Comparison of ENCODE assay signal across 1 mouse cellular context in the genomic region with DNA sequence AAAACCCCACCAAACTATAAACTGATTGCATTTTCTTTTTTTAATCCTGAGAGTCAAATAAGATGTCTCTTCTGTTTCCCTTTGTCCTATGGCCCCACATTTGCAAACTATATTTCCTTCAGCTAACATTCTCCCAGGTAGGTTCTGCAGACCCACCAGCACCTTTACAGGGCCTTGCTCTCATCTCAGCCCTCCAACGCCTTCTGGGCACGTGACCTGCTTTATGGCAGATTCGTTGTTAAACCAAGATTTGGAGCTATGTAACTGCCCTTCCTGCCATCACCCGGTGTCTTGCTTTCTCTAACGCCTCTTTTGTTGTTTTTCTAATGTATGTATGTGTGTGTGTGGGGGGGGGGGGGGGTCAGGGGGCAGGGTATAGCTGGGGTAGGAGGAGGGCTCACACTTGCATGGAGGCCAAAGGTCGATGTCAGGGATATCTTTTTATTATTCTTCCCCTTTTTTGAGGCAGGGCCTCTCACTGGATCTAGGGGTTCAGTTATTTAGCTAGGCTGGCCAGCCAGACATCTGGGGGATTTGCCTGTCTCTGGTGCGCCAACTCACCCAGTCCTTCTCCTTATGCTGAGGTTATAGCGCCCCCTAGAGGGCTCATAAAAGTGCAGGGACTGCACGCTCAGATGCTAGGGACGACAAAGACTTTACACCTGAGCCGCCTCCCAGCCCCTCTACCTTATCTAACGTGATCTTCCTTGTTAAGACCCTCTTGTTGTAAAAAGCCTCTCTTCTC.
TF ChIP-seq lines count a peak whose summit lies in the region.

No protein-coding gene starts in this region.

TF ChIP-seq in MEL, 35 proteins besides CTCF, POLR2A, EP300 and RAD21 (continued from another document):
- TF ChIP-seq MAFK (IDR thresholded peaks at IDR 0.05; ENCODE audit: borderline replicate concordance, low read depth, low read length) = no peak
- TF ChIP-seq BHLHE40 (IDR thresholded peaks at IDR 0.05; ENCODE audit: borderline replicate concordance, low read depth, low read length) = 0 out of 2 replicates have a peak, but pooled peaks have one; percentile 28
- TF ChIP-seq USF1 (IDR thresholded peaks at IDR 0.05; ENCODE audit: low read depth, low read length) = peak; percentile 70
- peak; percentile 36; the same call in 1 of the 2 replicates for TF ChIP-seq ZC3H11A (IDR thresholded peaks at IDR 0.05; ENCODE audit: low read depth, low read length)
- peak; percentile 59 for TF ChIP-seq SMC3 (IDR thresholded peaks at IDR 0.05; ENCODE audit: low read depth, low read length)
- TF ChIP-seq JUND (IDR thresholded peaks at IDR 0.05; ENCODE audit: low read depth, low read length) = no peak
- TF ChIP-seq MAZ (IDR thresholded peaks at IDR 0.05; ENCODE audit: low read depth, low read length) = no peak
